Mouse (Mus musculus) stomach, embryonic 16.5 days (tissue): ENCODE measurements around the gene Utrn. TPM values are rescaled to one million over a fixed set of nuclear protein-coding genes. Genes with fewer than 3 reads are reported as not detected.

Source experiments
- ATAC-seq: fragments of 200-750 bp; cut with Nextera tagmentation; 2 replicates; pipeline ENCODE4 v1.8.0; 2017; ENCODE audit warnings: moderate number of reproducible peaks, moderate TSS enrichment; ENCODE audit not compliant: insufficient read depth, low FRiP score
- H3K27ac ChIP-seq: fragments of 300-500 bp; sonication (generic); 2 replicates; pipeline ENCODE4 v1.5.1; 2014; ENCODE audit warnings: low read length
- H3K27me3 ChIP-seq: fragments of 300-500 bp; sonication (generic); 2 replicates; pipeline ENCODE4 v1.6.1; 2014; ENCODE audit warnings: low read length, control low read depth, mixed read lengths; ENCODE audit not compliant: control insufficient read depth, insufficient read depth
- H3K36me3 ChIP-seq: fragments of 300-500 bp; sonication (generic); 2 replicates; pipeline ENCODE4 v1.6.1; 2014; ENCODE audit warnings: low read length; ENCODE audit not compliant: control insufficient read depth, insufficient read depth
- H3K4me1 ChIP-seq: fragments of 300-500 bp; sonication (generic); 2 replicates; pipeline ENCODE4 v1.6.1; 2014; ENCODE audit warnings: low read length, control low read depth, mixed read lengths; ENCODE audit not compliant: control insufficient read depth, insufficient read depth
- H3K4me2 ChIP-seq: fragments of 300-500 bp; sonication (generic); 2 replicates; pipeline ENCODE4 v1.6.1; 2014; ENCODE audit warnings: low read depth, low read length, mixed read lengths
- H3K4me3 ChIP-seq: fragments of 300-500 bp; sonication (generic); replicated peaks from 2 replicates; pipeline ENCODE4 v1.5.1; 2014; ENCODE audit warnings: mild to moderate bottlenecking, low read length
- H3K9ac ChIP-seq: fragments of 300-500 bp; sonication (generic); 2 replicates; pipeline ENCODE4 v1.6.1; 2014; ENCODE audit warnings: low read length
- H3K9me3 ChIP-seq: fragments of 300-500 bp; sonication (generic); replicated peaks from 2 replicates; pipeline ENCODE4 v1.6.1; 2016; ENCODE audit warnings: low read length, control low read depth; ENCODE audit not compliant: control insufficient read depth
- WGBS: fragments of 180-500 bp; shearing (Covaris S2); extraction: QIAGEN DNeasy Blood & Tissue Kit; methylation state at CpG from one replicate; pipeline ENCODE4 v1.1.7; 2014; 5-methylcytosine and 5-hydroxymethylcytosine counted together
- polyA plus RNA-seq: library from polyadenylated mRNA; unstranded; fragments of >200 nt; fragmentation: Nextera tagmentation; extraction: Ambion mirVana; gene quantifications from 2 replicates; pipeline ENCODE4 v1.2.1, GENCODE M21; 2015

The Utrn gene
- polyA plus RNA-seq, 1 experiment from 2014 or later, result 72.0 TPM

GRCm38 (mm10) chr10:12505568-12505967 lies 363.6 kb downstream of the Utrn start:
- Histone ChIP-seq H3K4me2 (no peak overlapping the region), H3K9ac (no peak overlapping the region), H3K9me3 (no peaks in the 10 kb centered on the region), H3K36me3 (0 out of 2 replicates have a peak, but pooled peaks cover under 1% of the 10 kb centered on the region), H3K27me3 (no peaks in the 10 kb centered on the region), H3K4me1 (no peaks in the 10 kb centered on the region), H3K27ac (no peak overlapping the region), H3K4me3 (no peak overlapping the region)
- WGBS, result 83% methylated on average over 7 of the region's 7 CpGs
- no peak for ATAC-seq

DNA sequence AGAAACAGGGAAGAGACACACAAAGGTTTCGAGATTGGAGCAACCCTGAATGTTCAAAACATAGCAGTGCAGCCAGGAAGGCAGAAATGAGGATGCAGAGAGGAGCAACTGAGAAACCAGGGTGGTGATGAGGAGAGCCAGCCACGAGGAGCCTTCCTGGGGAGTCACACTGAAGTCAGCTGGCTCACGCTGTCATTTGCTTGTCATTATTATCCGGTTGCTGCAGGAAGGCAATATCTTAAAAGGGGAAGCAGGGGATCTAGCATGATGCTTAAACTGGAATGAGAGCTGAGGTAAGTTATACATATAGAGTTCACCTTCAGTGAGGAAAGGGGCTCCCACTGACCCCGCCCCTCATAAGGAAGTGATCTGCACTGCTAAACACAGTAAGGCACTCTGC lies 368.7 kb downstream of the Utrn start:
- no peak overlapping the region for H3K4me2 ChIP-seq
- ATAC-seq, result no peak
- H3K9ac ChIP-seq, result no peak overlapping the region
- H3K4me1 ChIP-seq, result no peaks in the 10 kb centered on the region
- no peaks in the 10 kb centered on the region for H3K9me3 ChIP-seq
- no peaks in the 10 kb centered on the region for H3K27me3 ChIP-seq
- 0 out of 2 replicates have a peak, but pooled peaks cover 3% of the 10 kb centered on the region for H3K36me3 ChIP-seq
- no peak overlapping the region for H3K4me3 ChIP-seq
- H3K27ac ChIP-seq, result no peak overlapping the region
- WGBS, result 88% methylated on average over 5 of the region's 5 CpGs

DNA sequence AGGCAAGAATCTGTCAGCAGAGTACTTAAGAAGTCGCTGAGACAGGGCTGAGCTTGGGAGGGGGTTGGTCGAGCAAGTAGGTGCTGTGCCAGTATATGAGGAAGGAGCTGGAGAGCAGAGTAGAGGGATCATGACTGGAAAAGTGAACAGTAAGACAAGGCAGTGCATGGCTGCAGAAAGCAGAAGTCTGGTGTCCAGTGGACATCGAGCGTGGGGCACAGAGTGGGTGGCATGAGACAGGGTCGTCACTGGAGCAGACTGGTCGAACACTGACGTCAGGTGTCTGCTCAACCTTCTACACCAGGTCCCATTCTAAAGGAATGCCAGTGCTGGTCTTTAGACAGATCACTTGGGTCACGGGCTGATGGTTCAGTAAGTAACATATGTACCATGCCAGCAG lies 371.6 kb downstream of the Utrn start:
- no peak for ATAC-seq
- WGBS, result 79% methylated on average over 8 of the region's 8 CpGs
- Histone ChIP-seq H3K27ac (no peak overlapping the region), H3K9me3 (no peaks in the 10 kb centered on the region), H3K27me3 (no peaks in the 10 kb centered on the region), H3K9ac (no peak overlapping the region), H3K4me3 (no peak overlapping the region), H3K4me1 (no peaks in the 10 kb centered on the region), H3K36me3 (0 out of 2 replicates have a peak, but pooled peaks cover 3% of the 10 kb centered on the region), H3K4me2 (no peak overlapping the region)

DNA sequence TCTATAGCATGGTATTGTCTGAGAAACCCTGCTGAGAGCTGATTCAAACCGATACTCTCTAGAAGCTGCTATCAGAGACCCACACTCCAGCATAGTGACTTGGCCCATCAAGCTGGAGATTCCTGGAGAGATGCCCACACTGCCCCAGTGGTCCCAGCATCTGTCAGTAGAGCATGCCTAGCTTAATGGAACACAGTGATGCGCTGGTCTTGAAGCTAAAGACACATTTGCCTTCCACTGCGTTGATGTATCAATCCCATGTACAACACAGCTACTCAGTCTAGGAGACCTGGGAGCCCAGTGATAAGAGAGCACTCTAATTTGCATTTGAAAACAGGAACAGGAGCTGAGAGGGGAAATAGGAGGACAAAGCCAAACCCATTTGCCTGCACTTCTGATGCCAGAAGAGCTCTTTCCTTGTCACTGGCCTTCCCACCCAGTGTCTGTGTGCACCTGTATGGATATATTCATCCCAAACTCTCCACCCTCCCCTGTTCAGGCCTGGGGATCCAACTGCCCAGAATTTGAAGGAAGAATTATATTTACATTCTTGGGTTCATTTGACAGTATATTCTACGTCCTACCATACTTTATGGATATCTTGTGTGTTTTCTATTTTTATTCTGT lies 379.5 kb downstream of the Utrn start:
- Histone ChIP-seq H3K9me3 (no peaks in the 10 kb centered on the region), H3K4me2 (no peak overlapping the region), H3K4me1 (peaks cover 10% of the 10 kb centered on the region), H3K9ac (no peak overlapping the region), H3K27ac (no peak overlapping the region), H3K27me3 (no peaks in the 10 kb centered on the region), H3K4me3 (no peak overlapping the region), H3K36me3 (no peaks in the 10 kb centered on the region)
- WGBS, result 70% methylated on average over 4 of the region's 4 CpGs
- ATAC-seq, result no peak

GRCm38 (mm10) chr10:12488518-12488917 lies 380.6 kb downstream of the Utrn start:
- Histone ChIP-seq H3K36me3 (no peaks in the 10 kb centered on the region), H3K4me3 (no peak overlapping the region), H3K27me3 (no peaks in the 10 kb centered on the region), H3K9me3 (no peaks in the 10 kb centered on the region), H3K4me1 (peaks cover 10% of the 10 kb centered on the region), H3K27ac (no peak overlapping the region), H3K9ac (no peak overlapping the region), H3K4me2 (no peak overlapping the region)
- WGBS, result 58% methylated on average over 3 of the region's 3 CpGs
- no peak; the same call in 1 of the 2 replicates for ATAC-seq

DNA sequence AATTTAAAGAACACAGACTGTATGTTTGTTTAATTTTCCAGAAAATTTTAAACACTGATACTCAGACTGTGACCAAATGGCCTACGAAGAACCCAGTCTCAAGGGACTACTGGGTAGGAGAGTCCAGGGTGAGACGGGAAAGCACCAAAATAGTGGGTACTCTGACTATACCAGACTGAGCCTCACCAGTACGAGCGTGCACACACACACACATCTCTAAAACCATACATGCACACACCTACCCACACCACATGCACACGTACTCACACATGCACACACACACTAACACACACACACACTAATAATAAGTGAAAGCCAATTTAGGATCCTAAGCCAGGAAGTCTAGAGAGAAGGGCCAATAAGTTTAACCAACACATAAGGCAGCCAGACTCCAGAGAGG lies 381.0 kb downstream of the Utrn start:
- Histone ChIP-seq H3K27me3 (no peaks in the 10 kb centered on the region), H3K9me3 (no peaks in the 10 kb centered on the region), H3K36me3 (no peaks in the 10 kb centered on the region), H3K4me1 (peaks cover 10% of the 10 kb centered on the region), H3K4me3 (no peak overlapping the region), H3K27ac (no peak overlapping the region), H3K4me2 (no peak overlapping the region), H3K9ac (no peak overlapping the region)
- WGBS, result 76% methylated on average over 5 of the region's 5 CpGs
- no peak; the same call in 1 of the 2 replicates for ATAC-seq

GRCm38 (mm10) chr10:12483494-12483893 lies 385.7 kb downstream of the Utrn start:
- WGBS, result 48% methylated on average over 1 of the region's 1 CpGs
- no peaks in the 10 kb centered on the region for H3K27me3 ChIP-seq
- H3K4me3 ChIP-seq, result no peak overlapping the region
- no peak overlapping the region for H3K9ac ChIP-seq
- no peaks in the 10 kb centered on the region for H3K9me3 ChIP-seq
- no peak overlapping the region for H3K4me2 ChIP-seq
- H3K36me3 ChIP-seq, result no peaks in the 10 kb centered on the region
- H3K4me1 ChIP-seq, result peaks cover 7% of the 10 kb centered on the region
- no peak for ATAC-seq
- H3K27ac ChIP-seq, result no peak overlapping the region

GRCm38 (mm10) chr10:12482975-12483374 lies 386.2 kb downstream of the Utrn start:
- WGBS, result 68% methylated on average over 3 of the region's 3 CpGs
- no peak overlapping the region for H3K4me3 ChIP-seq
- H3K27me3 ChIP-seq, result no peaks in the 10 kb centered on the region
- H3K4me2 ChIP-seq, result no peak overlapping the region
- no peak overlapping the region for H3K9ac ChIP-seq
- H3K4me1 ChIP-seq, result peaks cover 3% of the 10 kb centered on the region
- no peaks in the 10 kb centered on the region for H3K9me3 ChIP-seq
- no peak overlapping the region for H3K27ac ChIP-seq
- no peak for ATAC-seq
- no peaks in the 10 kb centered on the region for H3K36me3 ChIP-seq

DNA sequence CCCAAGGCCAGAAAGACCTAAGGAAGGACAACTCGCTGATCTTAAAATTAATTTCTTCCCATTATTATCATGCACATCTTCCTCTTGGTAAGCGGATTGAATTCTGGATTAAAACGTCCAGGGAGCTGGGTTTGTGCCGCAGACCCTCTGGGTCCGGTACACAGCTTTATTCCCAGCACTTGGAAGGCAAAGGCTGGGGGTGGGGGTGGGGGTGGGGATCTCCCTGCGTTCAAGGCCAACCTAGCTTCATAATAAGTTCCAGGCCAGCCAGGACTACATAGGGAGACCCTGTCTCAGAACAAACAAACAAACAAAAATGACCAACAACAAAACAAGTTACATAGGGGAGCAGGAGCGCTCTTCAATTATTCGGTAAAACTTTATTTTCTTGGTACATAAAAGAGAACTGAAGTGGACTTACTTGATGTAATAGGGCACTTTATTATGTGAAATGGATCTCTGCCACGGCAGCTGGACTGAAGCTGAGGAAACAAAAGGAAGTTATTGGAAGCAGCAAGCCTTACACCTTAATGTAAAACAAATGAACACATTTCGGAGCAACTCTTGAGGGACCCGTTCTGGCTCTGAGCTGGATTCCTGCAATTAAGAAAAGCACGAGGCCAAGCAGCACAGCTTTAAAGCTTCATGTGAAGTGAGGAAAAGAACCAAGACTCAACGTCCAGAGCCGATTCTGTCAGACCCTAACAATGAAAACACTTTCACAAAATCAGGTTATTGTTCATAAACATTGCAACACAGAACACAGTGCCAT lies 394.1 kb downstream of the Utrn start:
- no peaks in the 10 kb centered on the region for H3K36me3 ChIP-seq
- no peak overlapping the region for H3K4me3 ChIP-seq
- no peaks in the 10 kb centered on the region for H3K27me3 ChIP-seq
- H3K27ac ChIP-seq, result no peak overlapping the region
- H3K4me1 ChIP-seq, result no peaks in the 10 kb centered on the region
- 77% methylated on average over 14 of the region's 14 CpGs for WGBS
- ATAC-seq, result no peak
- H3K9ac ChIP-seq, result no peak overlapping the region
- H3K9me3 ChIP-seq, result no peaks in the 10 kb centered on the region
- no peak overlapping the region for H3K4me2 ChIP-seq
